Mouse (Mus musculus): ENCODE results near the gene F2rl2. TPM values are rescaled to one million over a fixed set of nuclear protein-coding genes. Genes with fewer than 3 reads are reported as not detected.

The F2rl2 gene
- total and polyA plus RNA-seq, 3 experiments: 0.08 TPM; not detected in 2

DNA sequence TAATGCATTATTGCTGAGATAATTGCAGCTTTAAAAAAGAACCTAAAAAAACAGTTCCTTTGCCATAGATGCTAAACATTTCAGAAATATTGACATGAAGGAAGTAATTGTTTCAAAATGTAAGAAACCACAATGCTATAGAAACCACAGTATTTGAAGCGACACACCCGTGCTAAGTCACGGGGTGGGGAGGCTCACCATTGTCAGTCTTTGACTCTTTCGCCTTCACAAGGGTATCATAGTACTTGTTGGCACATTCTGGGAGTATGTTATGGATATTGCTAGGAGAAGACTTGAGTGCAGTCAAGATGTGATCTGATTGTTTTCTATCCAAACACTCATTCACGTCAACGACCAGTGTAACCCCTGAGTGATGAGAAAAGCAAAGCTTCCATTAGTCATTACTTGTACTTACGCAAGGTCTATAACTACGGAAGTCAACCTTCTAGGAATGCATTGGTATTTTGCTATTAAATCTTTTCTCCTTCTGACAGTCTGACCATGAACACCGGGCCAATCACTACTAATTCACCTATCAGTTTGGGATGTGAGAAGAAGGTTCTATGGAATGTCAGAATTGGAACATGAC lies 11.9 kb upstream of the F2rl2 start:
- in situ Hi-C loops (cut with MboI; ENCODE audit: low pct_ligation_motif_present, low pct_unique_long_range_greater_than_20kb, low sequenced_read_pairs): no loop called here
- H3K9me3 ChIP-seq (replicated peaks; ENCODE audit: low read length): no peaks in the 10 kb centered on the region
- H3K27me3 ChIP-seq (replicated peaks): peaks cover 1% of the 10 kb centered on the region
- H3K4me2 ChIP-seq (ENCODE audit: insufficient read depth, low read depth, poor library complexity, severe bottlenecking): no peak overlapping the region
- no peaks in the 10 kb centered on the region for H3K79me2 ChIP-seq (replicated peaks; ENCODE audit: control insufficient read depth, extremely low read depth, insufficient read depth, poor library complexity, severe bottlenecking)
- no peak overlapping the region for H3K4me3 ChIP-seq (replicated peaks in 1 of 3; ENCODE audit: low read depth in 2 of 3, low read length in 2 of 3, poor library complexity in 1 of 3)
- H3K27ac ChIP-seq (ENCODE audit: insufficient read depth, low read depth): no peak overlapping the region
- dilution Hi-C loops (cut with MboI; ENCODE audit: extremely low pct_ligation_motif_present, extremely low pct_unique_long_range_greater_than_20kb, low sequenced_read_pairs): no loop called here
- no peak for DNase-seq (ENCODE audit: extremely low read depth)
- H3K9ac ChIP-seq (ENCODE audit: insufficient read depth, low read depth): no peak overlapping the region
- TF ChIP-seq JUN (IDR thresholded peaks at IDR 0.05; ENCODE audit: insufficient read depth, low read depth, low read length) (no peak), UBTF (IDR thresholded peaks at IDR 0.05; ENCODE audit: low read depth, low read length) (no peak), MEF2A (IDR thresholded peaks at IDR 0.05; ENCODE audit: borderline replicate concordance, low read depth, low read length) (no peak), MXI1 (IDR thresholded peaks at IDR 0.05; ENCODE audit: low read depth, low read length) (no peak), MAX (IDR thresholded peaks at IDR 0.05; ENCODE audit: low read length) (no peak)
- H3K4me1 ChIP-seq (ENCODE audit: control insufficient read depth in 1 of 2, insufficient read depth in 2 of 2): peaks cover 7 to 20% of the 10 kb centered on the region in 2 experiments; a peak in 3 of 4 replicates
- H3K36me3 ChIP-seq (replicated peaks in 1 of 2; ENCODE audit: control insufficient read depth in 1 of 2, insufficient read depth in 1 of 2, low read length in 1 of 2): no peaks in the 10 kb centered on the region

DNA sequence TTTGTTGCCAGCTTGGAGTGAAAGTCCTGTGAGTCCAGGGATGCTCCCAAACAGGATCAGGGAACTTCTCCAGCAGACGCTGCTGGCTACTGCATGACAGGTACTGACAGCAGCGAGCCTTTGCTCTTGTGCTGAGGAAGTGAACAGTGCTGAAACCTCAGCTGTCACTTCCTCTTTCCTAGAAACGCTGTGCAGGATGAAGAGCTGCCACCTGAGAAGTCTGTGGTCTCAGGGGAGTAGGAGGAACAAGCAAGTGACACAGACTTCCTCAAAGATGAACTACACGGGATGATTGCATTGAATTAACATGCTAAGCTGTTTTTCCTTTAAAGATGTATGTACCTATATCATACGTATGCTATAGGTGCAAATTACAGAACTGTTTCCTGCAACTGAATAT lies 10.9 kb upstream of the F2rl2 start:
- peaks cover 1% of the 10 kb centered on the region for H3K27me3 ChIP-seq (replicated peaks)
- H3K79me2 ChIP-seq (replicated peaks; ENCODE audit: control insufficient read depth, extremely low read depth, insufficient read depth, poor library complexity, severe bottlenecking): no peaks in the 10 kb centered on the region
- no peaks in the 10 kb centered on the region for H3K36me3 ChIP-seq (replicated peaks in 1 of 2; ENCODE audit: control insufficient read depth in 1 of 2, insufficient read depth in 1 of 2, low read length in 1 of 2)
- H3K4me2 ChIP-seq (ENCODE audit: insufficient read depth, low read depth, poor library complexity, severe bottlenecking): 0 out of 2 replicates have a peak overlapping the region, but pooled peaks have one; percentile 37
- in situ Hi-C loops (cut with MboI; ENCODE audit: low pct_ligation_motif_present, low pct_unique_long_range_greater_than_20kb, low sequenced_read_pairs): no loop called here
- dilution Hi-C loops (cut with MboI; ENCODE audit: extremely low pct_ligation_motif_present, extremely low pct_unique_long_range_greater_than_20kb, low sequenced_read_pairs): no loop called here
- H3K4me3 ChIP-seq (replicated peaks in 1 of 3; ENCODE audit: low read depth in 2 of 3, low read length in 2 of 3, poor library complexity in 1 of 3): no peak overlapping the region
- peak; percentile 90 for DNase-seq (ENCODE audit: extremely low read depth)
- H3K27ac ChIP-seq (ENCODE audit: insufficient read depth, low read depth): no peak overlapping the region
- H3K9me3 ChIP-seq (replicated peaks; ENCODE audit: low read length): no peaks in the 10 kb centered on the region
- H3K9ac ChIP-seq (ENCODE audit: insufficient read depth, low read depth): no peak overlapping the region
- peaks cover 7 to 18% of the 10 kb centered on the region in 2 experiments; a peak in 3 of 4 replicates for H3K4me1 ChIP-seq (ENCODE audit: control insufficient read depth in 1 of 2, insufficient read depth in 2 of 2)
- TF ChIP-seq BHLHE40 (IDR thresholded peaks at IDR 0.05; ENCODE audit: low read depth, low read length): peak; percentile 77
- TF ChIP-seq POLR2AphosphoS2 (IDR thresholded peaks at IDR 0.05; ENCODE audit: low read depth, low read length): no peak
- peak; percentile 75; the same call in 1 of the 2 replicates for TF ChIP-seq SIN3A (IDR thresholded peaks at IDR 0.05; ENCODE audit: low read length)
- no peak for TF ChIP-seq HCFC1 (IDR thresholded peaks at IDR 0.05; ENCODE audit: low read depth, low read length)
- 0 out of 2 replicates have a peak, but pooled peaks have one; percentile 42 for TF ChIP-seq MYC (IDR thresholded peaks at IDR 0.05; ENCODE audit: low read depth, low read length)
- peak; percentile 50; the same call in 1 of the 2 replicates for TF ChIP-seq TCF12 (IDR thresholded peaks at IDR 0.05; ENCODE audit: low read depth, low read length)
- peak; percentile 33; the same call in 1 of the 2 replicates for TF ChIP-seq MAX (IDR thresholded peaks at IDR 0.05; ENCODE audit: low read length)
- TF ChIP-seq RCOR1 (conservative IDR thresholded peaks at IDR 0.05; ENCODE audit: low read depth, low read length): peak; percentile 62; the same call in 1 of the 2 replicates
- TF ChIP-seq KAT2A (IDR thresholded peaks at IDR 0.05; ENCODE audit: insufficient replicate concordance, low read length): 0 out of 2 replicates have a peak, but pooled peaks have one; percentile 22
- no peak for TF ChIP-seq NRF1 (IDR thresholded peaks at IDR 0.05; ENCODE audit: low read depth, low read length)
- no peak for TF ChIP-seq PAX5 (IDR thresholded peaks at IDR 0.05; ENCODE audit: low read length)
- no peak for TF ChIP-seq GABPA (IDR thresholded peaks at IDR 0.05; ENCODE audit: insufficient replicate concordance, low read depth, low read length)
- no peak for TF ChIP-seq ZNF384 (IDR thresholded peaks at IDR 0.05; ENCODE audit: low read depth, low read length)
- TF ChIP-seq MAFK (IDR thresholded peaks at IDR 0.05; ENCODE audit: insufficient replicate concordance, low read length): 0 out of 2 replicates have a peak, but pooled peaks have one; percentile 39
- peak; percentile 95 for TF ChIP-seq EP300 (IDR thresholded peaks at IDR 0.05; ENCODE audit: low read length)
- peak; percentile 67 for TF ChIP-seq ELF1 (IDR thresholded peaks at IDR 0.05; ENCODE audit: low read depth, low read length)
- TF ChIP-seq RAD21 (IDR thresholded peaks at IDR 0.05; ENCODE audit: low read depth, low read length): no peak; the same call in 1 of the 2 replicates
- no peak for TF ChIP-seq E2F4 (IDR thresholded peaks at IDR 0.05; ENCODE audit: insufficient replicate concordance, low read depth, low read length)
- TF ChIP-seq NELFE (IDR thresholded peaks at IDR 0.05; ENCODE audit: low read depth, low read length): no peak
- TF ChIP-seq ETS1 (conservative IDR thresholded peaks at IDR 0.05; ENCODE audit: low read depth, low read length): peak; percentile 75
- no peak for TF ChIP-seq ZKSCAN1 (IDR thresholded peaks at IDR 0.05; ENCODE audit: borderline replicate concordance, low read depth, low read length)
- TF ChIP-seq TBP (conservative IDR thresholded peaks at IDR 0.05; ENCODE audit: low read depth, low read length): no peak
- TF ChIP-seq SMC3 (IDR thresholded peaks at IDR 0.05; ENCODE audit: low read depth, low read length): no peak
- TF ChIP-seq UBTF (IDR thresholded peaks at IDR 0.05; ENCODE audit: low read depth, low read length): no peak
- no peak for TF ChIP-seq MAZ (IDR thresholded peaks at IDR 0.05; ENCODE audit: low read depth, low read length)
- TF ChIP-seq USF2 (conservative IDR thresholded peaks at IDR 0.05; ENCODE audit: low read depth, low read length): no peak
- no peak for TF ChIP-seq USF1 (IDR thresholded peaks at IDR 0.05; ENCODE audit: low read depth, low read length)
- TF ChIP-seq CHD1 (IDR thresholded peaks at IDR 0.05; ENCODE audit: low read depth, low read length): no peak
